Mouse (Mus musculus): Measurements from ENCODE around the gene Mettl6.

Mettl6 gene

DNA sequence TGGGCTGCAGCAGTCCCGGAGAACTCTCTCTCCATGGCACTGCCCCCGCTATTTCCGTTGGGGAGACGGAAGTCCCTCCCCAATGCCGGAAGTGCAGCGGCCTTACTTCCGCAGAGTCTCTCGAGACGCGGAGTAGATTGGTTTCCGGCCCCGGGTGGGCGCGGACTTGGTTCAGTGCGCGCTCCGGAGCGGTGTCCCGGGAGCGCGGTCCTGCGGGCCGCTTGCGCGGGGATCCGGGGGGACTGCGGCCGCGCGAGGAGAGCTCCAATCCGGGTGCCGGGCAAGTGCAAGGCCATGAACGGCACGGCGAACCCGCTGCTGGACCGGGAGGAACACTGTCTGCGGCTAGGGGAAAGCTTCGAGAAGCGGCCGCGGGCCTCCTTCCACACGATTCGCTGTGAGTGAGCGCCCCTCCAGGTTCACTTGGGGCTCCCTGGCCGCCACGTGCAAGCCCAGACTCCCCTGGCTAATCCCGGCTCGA is at the start of gene Mettl6:
Gene Mettl6, minus strand, starts transcription at position 66 of the 481 bp plus-strand sequence.
- DNase-seq (ENCODE audit: low read depth, low spot score), result peak; percentile 91

DNA sequence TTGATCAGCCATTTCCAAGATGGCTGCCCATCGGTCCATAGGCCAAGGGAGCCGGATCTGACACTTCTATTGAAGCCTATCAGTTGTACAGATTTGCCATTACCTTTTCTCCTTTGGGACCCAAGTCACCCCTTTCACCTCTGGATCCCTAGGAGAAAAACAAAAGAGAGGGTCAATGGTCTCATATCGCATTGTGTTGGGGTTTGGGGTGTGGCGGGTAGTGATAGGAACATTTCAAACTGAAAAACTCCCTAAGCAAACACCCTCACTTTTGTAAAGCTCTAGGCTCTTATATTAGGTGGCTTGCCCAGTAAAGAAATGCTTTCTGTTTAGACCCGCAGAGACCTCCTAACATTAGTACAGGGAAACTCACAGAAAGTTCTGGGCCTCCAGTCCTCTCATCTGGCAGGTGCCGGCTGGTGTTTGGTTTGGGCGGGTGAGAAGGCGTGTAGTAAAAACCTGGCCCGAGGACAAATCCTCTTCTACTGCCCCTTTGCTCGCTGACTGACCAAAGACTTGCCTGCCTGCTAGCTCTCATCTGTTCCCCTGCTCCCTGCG is 49.1 kb upstream of the Mettl6 start:
- DNase-seq (ENCODE audit: low read depth, low spot score), result no peak

DNA sequence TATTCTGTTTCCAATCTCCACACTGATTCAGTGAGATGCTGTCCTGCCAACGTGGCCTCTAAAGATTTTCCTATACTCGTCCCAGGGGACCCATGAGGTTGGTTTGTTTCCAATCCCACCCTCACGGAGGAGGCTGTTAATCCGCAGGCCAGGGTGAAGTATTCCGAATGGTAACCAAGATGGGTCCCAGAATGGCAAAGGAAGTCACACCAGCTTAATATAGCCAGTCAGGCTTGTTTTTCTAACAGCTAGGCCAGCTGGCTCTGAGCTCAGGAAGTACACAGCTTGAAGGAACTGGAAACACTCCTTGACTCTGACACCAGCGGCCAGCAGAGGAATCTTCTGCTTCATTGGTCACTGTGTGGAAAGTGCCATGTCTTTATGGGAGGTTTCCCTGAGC is 42.5 kb upstream of the Mettl6 start:
- DNase-seq (ENCODE audit: low read depth, low spot score), result no peak

DNA sequence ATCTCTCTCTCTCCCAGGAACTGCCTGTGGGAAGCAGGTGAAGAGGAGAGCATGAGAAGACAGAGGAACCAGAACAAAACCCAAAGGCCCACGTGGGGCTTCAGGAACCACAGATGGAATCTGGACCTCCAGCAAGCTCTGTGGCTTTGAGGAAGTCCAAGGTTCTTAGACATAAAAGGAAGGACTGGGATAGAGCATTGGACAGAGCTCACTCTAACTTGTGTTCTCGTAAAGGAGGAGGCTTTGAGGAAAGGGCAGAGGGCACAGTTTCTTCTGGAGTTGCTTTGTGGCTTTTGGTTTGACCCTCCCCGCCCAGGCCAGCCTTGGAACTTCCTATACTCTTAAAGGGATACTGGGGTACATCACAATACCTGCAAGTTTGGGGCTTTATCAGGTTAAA is 37.8 kb upstream of the Mettl6 start:
- no peak for DNase-seq (ENCODE audit: low read depth, low spot score)

DNA sequence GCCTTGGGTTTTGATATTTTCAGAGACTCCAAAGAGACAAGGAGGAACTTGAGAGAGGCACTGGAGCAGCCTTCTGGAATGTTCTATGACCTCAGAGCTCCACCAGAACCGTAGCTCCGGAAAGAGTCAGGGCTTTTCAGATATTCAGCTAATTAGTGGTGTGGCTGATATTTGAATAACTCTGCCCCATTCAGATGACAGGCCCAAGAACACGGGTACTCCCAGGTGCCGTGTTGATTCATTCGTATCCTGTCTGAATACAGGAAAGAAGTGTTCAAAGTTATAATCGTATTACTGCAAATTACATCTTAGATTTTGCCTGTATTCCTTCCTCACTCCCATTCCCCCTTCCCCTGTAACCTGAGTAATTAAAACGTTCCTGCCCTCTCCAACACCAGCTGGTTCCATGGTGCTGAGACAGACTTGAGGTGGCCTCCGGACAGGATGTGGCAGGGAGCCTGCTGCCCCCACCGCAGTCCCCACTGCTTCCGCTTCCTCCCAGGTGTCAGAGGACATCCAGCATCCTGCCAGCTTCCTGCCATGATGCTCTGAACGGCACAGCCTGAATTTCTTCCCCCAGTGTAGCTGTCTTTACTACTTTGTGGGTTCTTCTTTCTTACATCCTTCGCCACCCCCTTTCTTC is 36.8 kb upstream of the Mettl6 start:
- no peak for DNase-seq (ENCODE audit: low read depth, low spot score)

DNA sequence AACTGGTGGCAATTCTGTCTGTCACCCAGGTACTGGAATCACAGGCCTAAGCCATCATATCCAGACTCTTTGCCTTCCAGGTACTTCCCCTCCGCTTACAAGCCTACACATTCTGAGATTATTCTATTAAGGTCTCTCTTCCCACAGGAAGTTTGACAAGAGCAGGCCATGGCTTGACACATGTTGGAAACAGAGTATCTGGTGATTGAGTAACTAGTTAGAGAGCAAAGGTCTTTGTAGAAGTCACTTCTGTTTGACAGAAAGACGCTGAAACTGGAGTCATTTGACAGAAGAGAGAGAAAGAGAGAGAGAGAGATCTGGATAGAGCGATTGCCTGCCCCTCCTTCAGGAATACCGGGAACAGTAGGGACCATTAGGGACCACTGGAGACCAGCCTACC is 36.0 kb upstream of the Mettl6 start:
- DNase-seq (ENCODE audit: low read depth, low spot score), result no peak

DNA sequence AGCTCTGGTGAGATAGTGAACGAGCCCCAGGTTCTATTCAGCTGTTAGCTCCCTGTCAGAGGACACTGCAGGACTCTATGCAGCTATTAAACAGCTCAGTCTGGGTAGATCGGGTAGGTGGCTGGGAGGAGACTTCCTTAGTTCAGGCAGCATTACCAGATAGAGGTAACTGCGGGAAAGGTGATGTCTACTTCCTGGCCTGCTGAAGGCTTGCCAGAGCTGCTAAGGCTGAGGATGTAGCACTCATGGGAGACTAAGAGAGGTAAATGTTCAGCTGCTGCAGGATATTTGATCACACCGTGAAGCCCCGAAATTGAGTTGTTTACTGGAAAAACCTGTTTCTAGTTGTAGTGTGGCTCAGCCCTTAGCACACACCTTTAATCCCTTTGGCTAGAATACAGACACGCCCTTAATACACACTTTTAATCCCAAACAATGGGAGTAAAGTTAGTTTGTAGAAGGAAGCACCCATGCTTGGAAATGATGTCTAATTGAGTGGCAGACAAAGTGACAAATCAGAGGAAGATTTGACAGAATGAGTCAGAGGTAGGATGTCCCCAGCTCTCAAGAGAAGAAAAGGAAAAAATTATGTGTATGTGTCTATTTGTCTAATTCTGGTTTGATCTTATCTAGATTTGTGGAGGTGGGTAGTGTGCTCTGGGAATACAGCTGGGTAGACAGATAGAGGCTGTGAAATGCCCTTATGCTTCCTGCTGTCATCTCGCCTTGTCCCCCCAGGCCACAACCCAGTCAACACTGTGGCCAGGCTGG is 30.4 kb upstream of the Mettl6 start:
- peak; percentile 18 for DNase-seq (ENCODE audit: low read depth, low spot score)

DNA sequence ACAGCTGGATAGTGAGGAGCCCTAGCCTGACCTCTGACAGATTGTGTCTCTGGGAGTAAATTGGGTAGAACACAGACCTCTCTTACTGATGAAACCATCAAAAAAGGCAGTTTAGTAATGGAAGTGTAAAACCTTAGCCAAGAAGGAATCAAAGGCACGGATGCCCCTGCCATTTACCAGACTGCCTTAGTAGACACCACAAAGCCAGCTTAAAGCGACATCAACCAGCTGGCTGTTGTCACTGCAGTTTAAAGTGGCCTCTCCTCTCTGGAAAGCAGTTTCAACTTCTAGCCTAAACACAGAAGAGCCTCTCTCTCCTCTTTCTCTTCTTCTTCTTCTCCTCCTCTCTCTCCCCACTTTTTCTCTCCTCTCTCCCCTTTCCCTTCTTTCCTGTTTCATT is 26.5 kb upstream of the Mettl6 start:
- no peak for DNase-seq (ENCODE audit: low read depth, low spot score)

DNA sequence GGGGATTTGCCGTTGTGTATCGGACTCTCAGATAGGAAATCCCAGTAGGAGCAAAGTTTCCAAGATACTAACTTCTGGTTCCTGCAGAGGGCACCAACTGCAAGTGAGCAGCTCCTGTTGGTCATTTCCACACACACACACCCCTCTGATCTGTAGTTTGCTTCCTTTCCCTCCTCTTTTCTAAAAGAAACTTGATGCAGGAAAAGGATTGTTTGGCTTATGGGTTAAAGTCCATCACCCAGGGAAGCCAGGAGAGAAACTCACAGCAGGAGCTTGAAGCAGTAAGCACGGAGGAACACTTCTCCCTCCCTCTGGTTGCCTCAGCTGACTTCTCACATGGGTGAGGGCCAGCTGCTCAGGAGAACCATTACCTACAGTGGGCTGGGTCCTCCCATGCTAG is 24.3 kb upstream of the Mettl6 start:
- DNase-seq (ENCODE audit: low read depth, low spot score), result peak; percentile 52

DNA sequence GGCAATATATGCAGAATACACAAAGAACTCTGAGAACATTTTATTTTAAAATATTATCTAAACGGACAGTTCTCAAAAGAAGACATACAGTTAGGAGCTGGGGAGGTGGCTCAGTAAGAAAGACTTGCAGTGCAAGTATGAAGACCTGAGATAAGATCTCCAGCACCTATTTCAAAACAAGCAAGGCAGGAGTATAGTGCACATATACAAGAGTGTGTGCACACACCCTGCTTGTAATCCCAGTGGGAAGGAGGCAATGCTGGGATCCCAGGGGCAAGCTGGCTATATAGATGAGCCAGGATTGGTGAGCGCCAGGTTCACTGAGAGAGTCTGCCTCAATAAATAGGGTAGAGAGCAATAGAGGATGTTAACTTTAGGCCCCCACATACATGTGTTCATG is 21.1 kb upstream of the Mettl6 start:
- DNase-seq (ENCODE audit: low read depth, low spot score), result no peak

DNA sequence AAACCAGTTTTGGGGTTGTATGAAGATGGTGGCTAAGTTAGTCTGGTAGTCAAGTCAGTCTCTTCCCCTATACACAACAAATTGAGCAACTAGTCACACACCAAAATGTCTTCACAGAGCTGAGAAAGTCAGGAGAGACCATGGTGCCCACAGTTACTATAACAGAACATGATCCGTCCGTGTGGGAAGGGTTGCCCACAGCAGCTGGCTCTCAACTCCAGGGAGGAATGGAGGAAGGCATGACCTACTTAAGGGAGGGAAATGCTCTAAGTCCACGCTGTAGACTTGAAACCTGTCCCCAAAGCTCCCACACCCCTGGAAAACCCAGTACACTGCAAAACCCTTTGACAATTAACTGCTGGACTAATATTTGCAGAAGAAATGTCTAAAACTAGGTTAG is 15.5 kb upstream of the Mettl6 start:
- DNase-seq (ENCODE audit: low read depth, low spot score), result no peak

DNA sequence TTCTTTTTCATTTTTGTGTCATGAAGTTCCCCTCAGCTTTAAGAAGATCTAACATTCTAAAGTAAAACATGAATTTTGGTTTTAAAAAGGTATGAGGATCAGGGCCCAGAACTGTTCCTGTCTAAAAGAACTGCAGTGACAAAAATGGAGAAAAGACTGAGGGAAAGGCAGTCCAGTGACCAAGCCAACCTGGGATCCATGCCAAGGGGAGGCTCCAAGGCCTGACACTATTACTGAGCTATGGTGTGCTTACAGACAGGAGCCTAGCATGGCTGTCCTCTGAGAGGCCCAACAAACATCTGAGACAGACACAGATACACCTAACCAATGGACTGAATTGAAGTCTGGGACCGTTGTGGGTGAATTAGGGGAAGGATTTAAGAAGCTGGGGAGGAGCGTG is 15.1 kb upstream of the Mettl6 start:
- peak; percentile 77 for DNase-seq (ENCODE audit: low read depth, low spot score)

DNA sequence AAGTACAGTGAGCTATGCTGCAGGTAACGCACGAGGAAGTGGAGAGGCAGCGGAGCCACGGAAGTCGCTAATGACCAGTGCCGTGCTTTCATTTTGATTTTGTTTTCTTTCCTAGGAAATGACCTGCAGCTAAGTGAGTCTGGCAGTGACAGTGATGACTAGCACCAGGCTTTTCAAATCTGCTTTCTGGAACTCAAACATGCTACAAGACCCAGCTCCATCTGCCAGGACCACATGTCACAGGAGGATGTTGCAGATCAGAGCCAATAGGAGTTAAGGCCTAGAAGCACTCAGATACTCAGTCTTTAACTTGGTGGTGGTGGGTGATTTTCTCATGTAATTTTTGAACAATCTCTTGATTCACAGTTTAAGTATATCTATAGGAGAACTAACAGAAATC is 11.6 kb upstream of the Mettl6 start:
- no peak for DNase-seq (ENCODE audit: low read depth, low spot score)

DNA sequence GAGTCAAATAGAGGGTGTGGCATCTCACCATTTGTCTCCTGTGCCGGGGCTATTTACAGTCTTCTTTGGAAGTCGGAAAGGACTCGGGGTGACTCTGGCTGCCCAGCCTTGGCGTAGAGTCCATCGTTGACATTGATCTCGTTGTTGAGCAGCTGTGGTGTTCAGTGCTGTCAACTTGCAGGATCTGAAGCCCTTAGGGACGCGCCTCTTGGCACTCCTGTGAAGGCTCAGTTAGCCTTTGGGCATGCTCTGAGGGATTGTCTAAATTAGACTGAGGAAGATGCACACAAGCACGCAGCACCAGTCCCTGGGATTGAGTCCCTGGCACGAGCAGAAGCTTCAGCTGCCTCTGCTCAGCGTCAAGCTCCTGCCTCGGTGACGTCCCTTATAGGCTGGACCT is 8.6 kb upstream of the Mettl6 start:
- DNase-seq (ENCODE audit: low read depth, low spot score), result no peak

DNA sequence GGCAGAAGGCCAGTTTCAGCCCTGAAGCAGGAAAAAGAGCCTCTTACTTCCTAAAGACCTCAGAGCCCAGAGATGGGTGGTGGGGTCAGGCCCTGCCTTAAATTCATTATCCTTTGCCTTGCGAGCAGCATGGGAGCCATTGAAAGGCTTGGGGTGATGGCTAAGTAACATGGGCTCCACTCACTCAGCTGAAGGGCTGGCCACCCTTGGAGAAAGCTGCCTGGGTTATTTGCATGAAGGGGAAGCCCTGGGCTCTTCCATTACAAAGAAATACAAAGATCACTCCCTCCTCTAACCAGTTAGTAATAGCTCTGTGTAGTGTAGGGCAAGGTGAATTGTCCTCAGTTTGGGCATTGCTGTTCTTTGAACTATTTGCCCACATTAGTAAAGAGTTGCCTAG is 4.7 kb upstream of the Mettl6 start:
- DNase-seq (ENCODE audit: low read depth, low spot score), result no peak

DNA sequence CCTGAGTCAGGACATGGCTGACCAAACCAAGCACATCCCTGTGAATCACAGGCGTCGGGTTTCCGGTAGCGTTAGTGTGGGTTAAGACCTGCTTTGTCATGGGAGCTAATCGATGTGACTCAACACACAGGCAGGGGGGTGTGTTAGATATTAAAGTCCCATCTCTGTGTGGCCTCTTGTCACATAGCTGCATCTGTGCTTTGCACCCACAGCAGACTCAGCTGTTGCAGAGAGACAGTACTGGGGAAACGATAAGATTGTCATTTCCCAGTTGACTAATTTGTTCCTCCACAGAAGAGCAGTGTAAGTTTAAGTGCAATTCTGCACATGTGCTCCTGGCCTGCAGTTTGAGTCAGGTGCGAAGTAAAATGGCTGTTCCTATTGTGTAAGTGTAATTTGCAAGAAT is 1.4 kb upstream of the Mettl6 start:
- peak; percentile 80 for DNase-seq (ENCODE audit: low read depth, low spot score)

DNA sequence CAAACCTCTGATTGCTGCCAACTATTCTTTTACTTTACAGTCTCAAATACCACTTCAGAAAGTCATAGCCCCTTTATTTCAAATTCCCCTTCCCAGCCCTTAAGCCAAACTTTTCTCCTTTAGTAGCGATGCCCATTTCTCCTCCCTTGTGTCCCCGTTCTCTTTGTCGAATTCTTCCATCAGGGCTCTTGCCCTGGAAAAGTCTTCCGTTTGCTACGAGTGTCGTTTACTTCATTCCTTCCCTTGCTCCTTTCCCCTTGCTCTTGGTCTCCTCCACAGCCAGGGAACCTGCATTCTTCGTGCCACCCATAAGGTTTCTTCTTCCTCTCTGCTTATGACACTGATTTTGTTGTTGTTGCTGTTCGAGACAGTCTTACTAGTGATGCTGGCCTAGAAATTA is 698 bp upstream of the Mettl6 start:
- DNase-seq (ENCODE audit: low read depth, low spot score), result peak; percentile 20

DNA sequence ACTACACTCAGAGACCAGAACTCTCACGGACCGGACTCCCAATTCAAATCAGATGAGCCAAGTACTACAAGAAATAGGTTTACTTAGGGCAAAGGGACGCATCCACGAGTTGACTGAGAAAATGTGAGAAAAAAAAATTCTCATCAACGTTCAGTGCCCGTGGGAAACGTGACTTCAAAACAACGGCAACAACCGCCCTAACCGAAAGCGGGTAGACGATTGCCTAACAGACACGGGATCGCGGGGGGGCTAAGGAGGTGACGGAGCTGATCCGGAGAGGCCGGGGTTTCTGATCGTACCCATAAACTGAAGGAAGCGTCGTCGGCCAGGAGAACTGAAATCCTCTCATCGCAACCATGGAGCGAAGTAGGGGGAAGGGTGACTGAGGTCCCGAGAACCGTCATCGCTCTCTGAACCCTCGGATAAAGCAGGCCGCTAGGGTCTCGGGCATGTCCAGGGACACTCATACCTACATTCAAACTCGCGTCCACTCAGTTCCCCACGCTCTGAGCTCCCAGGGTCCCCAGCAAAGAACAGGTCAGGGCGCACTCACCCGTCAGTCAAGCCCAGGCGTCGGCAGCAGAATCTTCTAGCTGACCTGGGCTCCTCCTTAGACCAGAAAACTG is 378 bp downstream of the Mettl6 start, which contains the start of gene Eaf1:
Gene Eaf1, plus strand, starts transcription at position 51 of the 626 bp plus-strand sequence.
- DNase-seq (ENCODE audit: low read depth, low spot score), result peak; percentile 60

DNA sequence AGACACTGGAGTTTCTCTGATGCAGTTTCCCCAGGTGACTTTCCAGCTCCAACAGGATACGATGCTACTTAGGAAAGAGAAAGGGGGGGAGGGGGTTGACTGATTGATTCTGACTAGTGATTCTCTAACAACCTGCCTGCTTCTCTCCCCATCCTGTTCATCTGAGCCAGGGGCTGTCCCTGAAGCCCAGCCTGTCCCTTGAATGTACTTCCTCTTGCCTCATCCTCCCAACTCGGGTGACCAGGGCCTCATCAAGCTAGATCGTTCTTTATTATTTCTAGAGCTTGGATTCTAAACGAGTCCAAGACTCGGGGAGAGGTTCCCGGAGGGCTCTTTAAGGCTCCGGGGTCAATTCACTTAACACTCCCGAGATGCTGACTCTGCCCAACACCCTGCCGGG is 939 bp downstream of the Mettl6 start:
- DNase-seq (ENCODE audit: low read depth, low spot score), result no peak

DNA sequence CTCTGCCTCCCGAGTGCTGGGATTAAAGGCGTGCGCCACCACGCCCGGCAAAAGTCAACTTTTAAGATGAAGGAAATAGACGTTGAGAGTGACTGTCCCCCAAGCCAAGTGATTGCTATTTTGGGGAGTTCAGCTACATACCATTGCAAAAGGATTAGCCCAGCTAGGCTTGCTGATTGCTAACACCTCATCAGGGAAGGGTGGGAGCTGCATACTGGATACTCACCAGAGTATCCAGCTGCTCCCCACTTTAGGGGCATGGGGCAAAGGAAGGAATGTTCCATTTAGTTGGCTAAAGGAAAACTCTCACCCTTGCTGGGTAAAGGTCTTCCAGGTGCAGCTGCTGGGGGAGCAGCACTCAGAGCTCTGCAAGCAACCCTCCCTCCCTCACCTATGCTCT is 6.8 kb downstream of the Mettl6 start:
- no peak for DNase-seq (ENCODE audit: low read depth, low spot score)

DNA sequence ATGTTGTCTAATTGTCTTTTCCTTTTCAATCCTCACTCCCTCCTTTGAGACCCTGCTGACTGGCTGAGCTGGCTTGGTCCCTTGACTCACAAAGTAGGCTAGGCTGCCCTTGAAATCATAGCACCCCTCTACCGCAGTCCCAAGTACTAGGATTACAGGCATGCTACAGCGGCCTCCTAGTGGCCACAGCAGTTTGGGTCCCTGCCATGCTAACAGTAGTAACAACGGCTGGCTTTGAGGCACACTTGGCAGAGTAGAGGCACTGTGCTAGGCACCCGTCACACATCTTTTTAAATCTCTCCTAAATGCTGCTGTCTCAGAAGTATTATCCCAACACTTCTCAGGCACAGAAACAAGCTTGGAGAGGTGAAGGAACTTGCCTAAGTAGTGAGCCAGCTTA is 8.4 kb downstream of the Mettl6 start:
- no peak for DNase-seq (ENCODE audit: low read depth, low spot score)

DNA sequence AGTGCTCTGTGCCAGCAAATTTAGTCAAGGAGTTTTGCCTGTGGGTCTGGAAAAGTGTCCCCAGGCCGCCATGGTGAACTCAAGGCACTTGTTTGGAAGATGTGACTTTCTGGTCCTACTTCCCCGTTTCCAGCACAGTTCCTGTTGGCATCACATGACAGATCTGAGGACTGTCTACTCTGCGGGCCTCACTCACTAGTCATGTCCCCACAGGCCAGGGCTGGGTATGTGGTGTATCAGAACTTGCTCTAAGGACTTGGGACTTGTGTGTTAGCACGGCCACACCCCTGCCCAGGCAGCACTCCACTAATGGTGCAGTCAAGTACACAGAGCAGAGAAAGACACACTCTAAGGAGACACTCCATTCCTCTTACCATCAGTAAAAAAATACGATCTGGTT is 12.4 kb downstream of the Mettl6 start:
- DNase-seq (ENCODE audit: low read depth, low spot score), result no peak

Measured in 3T3-L1 (cell line).